Comparison of ENCODE assay signal across 12 mouse cellular contexts in the genomic region with DNA sequence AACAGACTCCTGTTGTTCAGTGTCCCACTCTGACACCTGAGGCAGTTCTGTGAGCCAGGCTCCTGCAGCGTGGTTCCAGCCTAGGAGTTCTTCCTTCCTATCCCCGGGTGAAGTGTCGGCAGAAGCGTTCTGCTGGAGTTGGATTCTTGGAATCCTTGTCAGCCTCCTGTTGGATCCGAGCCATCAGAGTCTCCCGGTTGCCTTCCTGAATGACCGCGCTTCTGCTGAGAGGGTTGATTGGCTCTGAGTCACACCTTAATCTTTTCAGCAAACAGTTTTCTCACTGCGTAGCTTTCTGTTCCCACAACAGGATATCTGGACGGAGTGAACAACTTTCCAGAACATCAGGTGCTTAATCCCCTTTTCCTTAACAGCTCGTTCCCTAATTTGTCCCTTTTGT. TPM values are rescaled to one million over a fixed set of nuclear protein-coding genes. Genes with fewer than 3 reads are reported as not detected.
DNase-seq lines count a peak whose midpoint lies in the region; ATAC-seq and TF ChIP-seq lines count a peak whose summit lies in the region.
"Had no signal": no experiment of that assay in that cellular context is flagged by ENCODE, and none has a peak within 500 bp of the region (broad histone marks: within the 10 kb centered on the region; RNA-seq: fewer than 3 reads in every experiment).

No protein-coding gene starts in this region.

- no peak overlapping the region for H3K4me3 ChIP-seq in kidney, adult 2 months (ENCODE audit: insufficient read depth, low read depth, low read length)
- no peak overlapping the region for H3K4me3 ChIP-seq in kidney, embryonic 15.5 days (replicated peaks)
- no peak overlapping the region for H3K4me3 ChIP-seq in stomach, embryonic 15.5 days (replicated peaks)
- H3K4me3 ChIP-seq in midbrain, embryonic 14.5 days (replicated peaks; ENCODE audit: low read depth, low read length) = no peak overlapping the region
- H3K4me3 ChIP-seq: erythroblast, embryonic 14.5 days; liver, embryonic 13.5 days had no signal

- no peak for ATAC-seq in kidney, embryonic 15.5 days (replicated peaks; ENCODE audit: low FRiP score)
- no peak for ATAC-seq in stomach, embryonic 15.5 days (ENCODE audit: insufficient read depth, low FRiP score, low read depth)
- ATAC-seq in midbrain, embryonic 14.5 days (ENCODE audit: low FRiP score, low TSS enrichment) = no peak

- TF ChIP-seq CTCF in kidney, adult 2 months (conservative IDR thresholded peaks at IDR 0.05; ENCODE audit: insufficient read depth, insufficient read length, low read depth, low read length) = no peak

- peak; percentile 84 for DNase-seq in kidney, adult 2 months
- peak; percentile 58 to 61 for DNase-seq in adrenal gland, postnatal 36 days
- peak; percentile 46 for DNase-seq in heart, postnatal 4 days
- no peak for DNase-seq in midbrain, embryonic 14.5 days
- no peak for DNase-seq in ovary, adult 18-20 months (ENCODE audit: low spot score)
- DNase-seq in layer of hippocampus, postnatal 36 days = no peak
- DNase-seq: liver, embryonic 13.5 days; right cerebral cortex, postnatal 4 days had no signal

- H3K27ac ChIP-seq in kidney, adult 2 months (ENCODE audit: insufficient read depth, low read depth, low read length) = no peak overlapping the region
- no peak overlapping the region for H3K27ac ChIP-seq in kidney, embryonic 15.5 days
- H3K27ac ChIP-seq in stomach, embryonic 15.5 days = no peak overlapping the region
- no peak overlapping the region for H3K27ac ChIP-seq in midbrain, embryonic 14.5 days (replicated peaks; ENCODE audit: low read depth, low read length)
- H3K27ac ChIP-seq: liver, embryonic 13.5 days had no signal

- H3K9me3 ChIP-seq in kidney, embryonic 15.5 days (replicated peaks) = no peaks in the 10 kb centered on the region
- H3K9me3 ChIP-seq in stomach, embryonic 15.5 days = no peaks in the 10 kb centered on the region
- H3K9me3 ChIP-seq in midbrain, embryonic 14.5 days (ENCODE audit: control insufficient read depth, low read length) = no peaks in the 10 kb centered on the region
- H3K9me3 ChIP-seq: G1E; liver, embryonic 13.5 days had no signal

- no peaks in the 10 kb centered on the region for H3K4me1 ChIP-seq in kidney, adult 2 months (ENCODE audit: control insufficient read depth, insufficient read depth, low read length)
- H3K4me1 ChIP-seq in kidney, embryonic 15.5 days = no peaks in the 10 kb centered on the region
- no peaks in the 10 kb centered on the region for H3K4me1 ChIP-seq in stomach, embryonic 15.5 days
- no peaks in the 10 kb centered on the region for H3K4me1 ChIP-seq in midbrain, embryonic 14.5 days (ENCODE audit: control insufficient read depth, insufficient read depth, low read length)
- H3K4me1 ChIP-seq: liver, embryonic 13.5 days had no signal

- 23% methylated on average over 11 of the region's 11 CpGs for WGBS in kidney, adult 2 months
- WGBS in kidney, embryonic 15.5 days = 70% methylated on average over 11 of the region's 11 CpGs
- WGBS in stomach, embryonic 15.5 days = 46% methylated on average over 11 of the region's 11 CpGs
- WGBS in midbrain, embryonic 14.5 days = 83% methylated on average over 11 of the region's 11 CpGs

- no peaks in the 10 kb centered on the region for H3K36me3 ChIP-seq in kidney, adult 2 months (ENCODE audit: control insufficient read depth, insufficient read depth, low read length)
- no peaks in the 10 kb centered on the region for H3K36me3 ChIP-seq in kidney, embryonic 15.5 days
- H3K36me3 ChIP-seq in stomach, embryonic 15.5 days = no peaks in the 10 kb centered on the region
- H3K36me3 ChIP-seq in midbrain, embryonic 14.5 days (ENCODE audit: control insufficient read depth, insufficient read depth, low read length) = no peaks in the 10 kb centered on the region
- H3K36me3 ChIP-seq: G1E; liver, embryonic 13.5 days had no signal

- no peak overlapping the region for H3K9ac ChIP-seq in kidney, embryonic 15.5 days
- no peak overlapping the region for H3K9ac ChIP-seq in stomach, embryonic 15.5 days
- no peak overlapping the region for H3K9ac ChIP-seq in midbrain, embryonic 14.5 days (replicated peaks; ENCODE audit: low read length)
- H3K9ac ChIP-seq: liver, embryonic 13.5 days had no signal

- no peak for TF ChIP-seq POLR2A in kidney, adult 2 months (IDR thresholded peaks at IDR 0.05; ENCODE audit: low read depth, low read length)

- H3K27me3 ChIP-seq in kidney, adult 2 months (replicated peaks; ENCODE audit: control insufficient read depth, insufficient read depth, low read length) = no peaks in the 10 kb centered on the region
- H3K27me3 ChIP-seq in kidney, embryonic 15.5 days = no peaks in the 10 kb centered on the region
- H3K27me3 ChIP-seq in stomach, embryonic 15.5 days (replicated peaks) = no peaks in the 10 kb centered on the region
- no peaks in the 10 kb centered on the region for H3K27me3 ChIP-seq in midbrain, embryonic 14.5 days (ENCODE audit: control insufficient read depth, insufficient read depth, low read length)
- H3K27me3 ChIP-seq: liver, embryonic 13.5 days had no signal

- no peak overlapping the region for H3K4me2 ChIP-seq in kidney, embryonic 15.5 days
- 0 out of 2 replicates have a peak overlapping the region, but pooled peaks have one; percentile 16 for H3K4me2 ChIP-seq in stomach, embryonic 15.5 days
- H3K4me2 ChIP-seq in midbrain, embryonic 14.5 days (ENCODE audit: low read length) = no peak overlapping the region
- H3K4me2 ChIP-seq: liver, embryonic 13.5 days had no signal

RNA-seq across cellular contexts. Expression of a gene that starts 13.6 kb away (rescaled TPM):
- 6.8 TPM in 2 replicates for polyA plus RNA-seq in kidney, adult 2 months (2012; rRNA removed)
- 24.0 and 25.5 TPM in 2 replicates for polyA plus RNA-seq in kidney, embryonic 15.5 days (2015; fragmentation: Nextera tagmentation; extraction: Ambion mirVana)
- total RNA-seq in adrenal gland, postnatal 36 days (2021) = 10 to 100 TPM; 57.4 to 86.9 TPM
- 10 to 100 TPM; 18.9 to 20.1 TPM for total RNA-seq in heart, postnatal 4 days (2021)
- 23.9 and 25.0 TPM in 2 replicates for polyA plus RNA-seq in stomach, embryonic 15.5 days (2015; fragmentation: Nextera tagmentation; extraction: Ambion mirVana)
- 4.1 and 6.1 TPM in 2 replicates for polyA plus RNA-seq in midbrain, embryonic 14.5 days (2014; fragmentation: Nextera tagmentation; extraction: Ambion mirVana)
- 10 to 100 TPM; 10.8 to 11.2 TPM for total RNA-seq in layer of hippocampus, postnatal 36 days (2021)

Comparison
In these comparisons a context has a peak if more than half of its experiments do, and no peak if none do; other contexts are left out.
1. DNase-seq: peak in kidney, adult 2 months (single experiment), adrenal gland, postnatal 36 days (2 of 2) and heart, postnatal 4 days (single experiment); none in midbrain, embryonic 14.5 days (single experiment), ovary, adult 18-20 months (single experiment) and layer of hippocampus, postnatal 36 days (0 of 2).